Mouse (Mus musculus): ENCODE data around the gene Xrcc5. TPM values are rescaled to one million over a fixed set of nuclear protein-coding genes. Genes with fewer than 3 reads are reported as not detected.

Xrcc5 gene
- total and polyA plus RNA-seq, 3 experiments, result 53.4 to 83.5 (median 60.3) TPM

- peaks cover 2% of the 10 kb centered on the region for H3K9me3 ChIP-seq (replicated peaks; ENCODE audit: low read length)
- H3K4me1 ChIP-seq (ENCODE audit: control insufficient read depth in 1 of 2, insufficient read depth in 2 of 2), result no peaks in the 10 kb centered on the region
- no peak overlapping the region for H3K27ac ChIP-seq (ENCODE audit: insufficient read depth, low read depth)
- no peak overlapping the region for H3K9ac ChIP-seq (ENCODE audit: insufficient read depth, low read depth)
- TF ChIP-seq MAX (IDR thresholded peaks at IDR 0.05; ENCODE audit: low read length) (no peak), PAX5 (IDR thresholded peaks at IDR 0.05; ENCODE audit: low read length) (no peak), TBP (conservative IDR thresholded peaks at IDR 0.05; ENCODE audit: low read depth, low read length) (no peak)
- in situ Hi-C loops (cut with MboI; ENCODE audit: low pct_ligation_motif_present, low pct_unique_long_range_greater_than_20kb, low sequenced_read_pairs) (no loop called here), dilution Hi-C loops (cut with MboI; ENCODE audit: extremely low pct_ligation_motif_present, extremely low pct_unique_long_range_greater_than_20kb, low sequenced_read_pairs) (no loop called here)
- peaks cover 14 to 77% of the 10 kb centered on the region in 2 experiments for H3K36me3 ChIP-seq (replicated peaks in 1 of 2; ENCODE audit: control insufficient read depth in 1 of 2, insufficient read depth in 1 of 2, low read length in 1 of 2)
- H3K4me3 ChIP-seq (replicated peaks in 1 of 3; ENCODE audit: low read depth in 2 of 3, low read length in 2 of 3, poor library complexity in 1 of 3), result no peak overlapping the region
- H3K79me2 ChIP-seq (replicated peaks; ENCODE audit: control insufficient read depth, extremely low read depth, insufficient read depth, poor library complexity, severe bottlenecking), result no peaks in the 10 kb centered on the region
- no peak overlapping the region for H3K4me2 ChIP-seq (ENCODE audit: insufficient read depth, low read depth, poor library complexity, severe bottlenecking)
- no peaks in the 10 kb centered on the region for H3K27me3 ChIP-seq (replicated peaks)
- no peak for DNase-seq (ENCODE audit: extremely low read depth)
These were observed 66.8 kb downstream of the Xrcc5 start for GRCm38 (mm10) chr1:72374049-72374448.

GRCm38 (mm10) chr1:72378151-72378550, 70.9 kb downstream of the Xrcc5 start:
- H3K79me2 ChIP-seq (replicated peaks; ENCODE audit: control insufficient read depth, extremely low read depth, insufficient read depth, poor library complexity, severe bottlenecking), result no peaks in the 10 kb centered on the region
- H3K27me3 ChIP-seq (replicated peaks), result no peaks in the 10 kb centered on the region
- in situ Hi-C loops (cut with MboI; ENCODE audit: low pct_ligation_motif_present, low pct_unique_long_range_greater_than_20kb, low sequenced_read_pairs), result no loop called here
- H3K9ac ChIP-seq (ENCODE audit: insufficient read depth, low read depth), result no peak overlapping the region
- DNase-seq (ENCODE audit: extremely low read depth), result no peak
- H3K4me2 ChIP-seq (ENCODE audit: insufficient read depth, low read depth, poor library complexity, severe bottlenecking), result no peak overlapping the region
- peaks cover 5% of the 10 kb centered on the region for H3K9me3 ChIP-seq (replicated peaks; ENCODE audit: low read length)
- peaks cover 15 to 77% of the 10 kb centered on the region in 2 experiments for H3K36me3 ChIP-seq (replicated peaks in 1 of 2; ENCODE audit: control insufficient read depth in 1 of 2, insufficient read depth in 1 of 2, low read length in 1 of 2)
- H3K4me1 ChIP-seq (ENCODE audit: control insufficient read depth in 1 of 2, insufficient read depth in 2 of 2), result no peaks in the 10 kb centered on the region
- no peak overlapping the region for H3K4me3 ChIP-seq (replicated peaks in 1 of 3; ENCODE audit: low read depth in 2 of 3, low read length in 2 of 3, poor library complexity in 1 of 3)
- TF ChIP-seq JUND (conservative IDR thresholded peaks at IDR 0.05; ENCODE audit: low read depth, low read length) (no peak), ELF1 (IDR thresholded peaks at IDR 0.05; ENCODE audit: low read depth, low read length) (no peak), MXI1 (IDR thresholded peaks at IDR 0.05; ENCODE audit: low read depth, low read length) (no peak), TCF12 (IDR thresholded peaks at IDR 0.05; ENCODE audit: low read depth, low read length) (no peak), UBTF (IDR thresholded peaks at IDR 0.05; ENCODE audit: low read depth, low read length) (no peak), USF2 (conservative IDR thresholded peaks at IDR 0.05; ENCODE audit: low read depth, low read length) (no peak), JUN (IDR thresholded peaks at IDR 0.05; ENCODE audit: insufficient read depth, low read depth, low read length) (no peak), CHD2 (IDR thresholded peaks at IDR 0.05; ENCODE audit: low read length) (no peak)
- dilution Hi-C loops (cut with MboI; ENCODE audit: extremely low pct_ligation_motif_present, extremely low pct_unique_long_range_greater_than_20kb, low sequenced_read_pairs), result no loop called here
- H3K27ac ChIP-seq (ENCODE audit: insufficient read depth, low read depth), result no peak overlapping the region

- Histone ChIP-seq H3K9me3 (replicated peaks; ENCODE audit: low read length) (peaks cover 5% of the 10 kb centered on the region), H3K27ac (ENCODE audit: insufficient read depth, low read depth) (no peak overlapping the region), H3K4me1 (ENCODE audit: control insufficient read depth in 1 of 2, insufficient read depth in 2 of 2) (no peaks in the 10 kb centered on the region), H3K4me2 (ENCODE audit: insufficient read depth, low read depth, poor library complexity, severe bottlenecking) (no peak overlapping the region), H3K9ac (ENCODE audit: insufficient read depth, low read depth) (no peak overlapping the region), H3K27me3 (replicated peaks) (no peaks in the 10 kb centered on the region), H3K79me2 (replicated peaks; ENCODE audit: control insufficient read depth, extremely low read depth, insufficient read depth, poor library complexity, severe bottlenecking) (no peaks in the 10 kb centered on the region), H3K36me3 (replicated peaks in 1 of 2; ENCODE audit: control insufficient read depth in 1 of 2, insufficient read depth in 1 of 2, low read length in 1 of 2) (peaks cover 22 to 87% of the 10 kb centered on the region in 2 experiments), H3K4me3 (replicated peaks in 1 of 3; ENCODE audit: low read depth in 2 of 3, low read length in 2 of 3, poor library complexity in 1 of 3) (no peak overlapping the region)
- no peak for TF ChIP-seq KAT2A (IDR thresholded peaks at IDR 0.05; ENCODE audit: insufficient replicate concordance, low read length)
- no peak for TF ChIP-seq POLR2AphosphoS2 (IDR thresholded peaks at IDR 0.05; ENCODE audit: low read depth, low read length)
- no peak for TF ChIP-seq CHD1 (IDR thresholded peaks at IDR 0.05; ENCODE audit: low read depth, low read length)
- TF ChIP-seq MYC (IDR thresholded peaks at IDR 0.05; ENCODE audit: low read depth, low read length), result no peak
- TF ChIP-seq TCF12 (IDR thresholded peaks at IDR 0.05; ENCODE audit: low read depth, low read length), result no peak
- no peak for TF ChIP-seq MAZ (IDR thresholded peaks at IDR 0.05; ENCODE audit: low read depth, low read length)
- no peak for TF ChIP-seq MAFK (IDR thresholded peaks at IDR 0.05; ENCODE audit: insufficient replicate concordance, low read length)
- no peak for TF ChIP-seq HCFC1 (IDR thresholded peaks at IDR 0.05; ENCODE audit: low read depth, low read length)
- no peak for TF ChIP-seq CTCF (conservative IDR thresholded peaks at IDR 0.05 in 1 of 2, IDR thresholded peaks at IDR 0.05 in 1 of 2; ENCODE audit: low read depth in 2 of 2, low read length in 2 of 2)
- no peak for TF ChIP-seq NRF1 (IDR thresholded peaks at IDR 0.05; ENCODE audit: low read depth, low read length)
- dilution Hi-C loops (cut with MboI; ENCODE audit: extremely low pct_ligation_motif_present, extremely low pct_unique_long_range_greater_than_20kb, low sequenced_read_pairs), result no loop called here
- DNase-seq (ENCODE audit: extremely low read depth), result no peak
- in situ Hi-C loops (cut with MboI; ENCODE audit: low pct_ligation_motif_present, low pct_unique_long_range_greater_than_20kb, low sequenced_read_pairs), result no loop called here
These were observed 72.6 kb downstream of the Xrcc5 start for GRCm38 (mm10) chr1:72379752-72380353.
